Comparison of ENCODE assay signal across 14 mouse cellular contexts in the genomic region with DNA sequence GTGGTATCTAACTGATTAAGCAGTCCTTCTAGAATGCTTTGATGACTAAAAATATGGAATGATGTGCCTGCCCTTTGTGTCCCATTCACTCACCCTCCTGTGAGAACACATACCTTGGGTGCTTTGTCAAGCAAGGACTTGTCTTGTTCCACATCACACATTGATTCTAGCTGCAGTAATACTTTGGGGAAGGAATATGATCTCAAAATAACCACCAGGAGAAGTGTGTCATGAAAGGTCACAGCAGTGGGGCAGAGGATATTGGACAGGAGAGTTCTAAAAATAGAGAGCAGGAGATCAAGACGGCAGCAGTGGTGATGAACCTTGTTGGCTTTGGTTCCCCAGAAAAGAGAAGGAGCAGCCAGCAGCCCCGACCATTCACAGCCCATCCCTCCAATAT.
"Had no signal": no experiment of that assay in that cellular context is flagged by ENCODE, and none has a peak within 500 bp of the region (broad histone marks: within the 10 kb centered on the region; RNA-seq: fewer than 3 reads in every experiment).

No protein-coding gene starts in this region.

- H3K27me3 ChIP-seq: liver, embryonic 15.5 days; neural tube, embryonic 13.5 days had no signal

- H3K9ac ChIP-seq: liver, embryonic 15.5 days; neural tube, embryonic 13.5 days had no signal

- H3K9me3 ChIP-seq: limb, embryonic 10.5 days; liver, embryonic 15.5 days; midbrain, embryonic 10.5 days; neural tube, embryonic 13.5 days had no signal

- H3K4me1 ChIP-seq: limb, embryonic 10.5 days; liver, embryonic 15.5 days; midbrain, embryonic 10.5 days; neural tube, embryonic 13.5 days had no signal

- DNase-seq: kidney, postnatal 10 days; kidney, postnatal 4 days; lung, adult 2 months; lung, postnatal 36 days; right cerebral cortex, postnatal 14 days; thymus, postnatal 36 days had no signal

- H3K4me3 ChIP-seq: left cerebral cortex, adult 2 months; limb, embryonic 10.5 days; liver, embryonic 15.5 days; midbrain, embryonic 10.5 days; neural tube, embryonic 13.5 days had no signal

- ATAC-seq: lung, postnatal 0 days; midbrain, embryonic 16.5 days had no signal

- H3K4me2 ChIP-seq: liver, embryonic 11.5 days; liver, embryonic 15.5 days; neural tube, embryonic 13.5 days had no signal

- H3K36me3 ChIP-seq: limb, embryonic 10.5 days; liver, embryonic 15.5 days; midbrain, embryonic 10.5 days; neural tube, embryonic 13.5 days had no signal

- H3K27ac ChIP-seq: left cerebral cortex, adult 2 months; limb, embryonic 10.5 days; liver, embryonic 15.5 days; midbrain, embryonic 10.5 days; neural tube, embryonic 13.5 days had no signal
